Mouse (Mus musculus) frontal cortex, adult 2 months (tissue): ENCODE measurements around the gene Cx3cr1. TPM values are rescaled to one million over a fixed set of nuclear protein-coding genes. Genes with fewer than 3 reads are reported as not detected.
"Not testable (repeated sequence)": the region's sequence is repeated elsewhere in the genome, so short reads cannot be mapped to it uniquely, and the experiment has no call there.

Experiments
- DNase-seq, 2 experiments: peaks; one replicate each; pipeline ENCODE4 v3.0.0; 2022; ENCODE audit warnings: low spot score in 1 of 2; ENCODE audit errors: extremely low spot score in 1 of 2
- polyA plus RNA-seq: library from polyadenylated mRNA; depleted of rRNA; stranded (reverse); fragments of >200 nt; gene quantifications from 2 replicates; pipeline ENCODE4 v1.2.3, GENCODE M21; 2012

Gene Cx3cr1
- polyA plus RNA-seq, 1 experiment: 37.6 TPM

DNA sequence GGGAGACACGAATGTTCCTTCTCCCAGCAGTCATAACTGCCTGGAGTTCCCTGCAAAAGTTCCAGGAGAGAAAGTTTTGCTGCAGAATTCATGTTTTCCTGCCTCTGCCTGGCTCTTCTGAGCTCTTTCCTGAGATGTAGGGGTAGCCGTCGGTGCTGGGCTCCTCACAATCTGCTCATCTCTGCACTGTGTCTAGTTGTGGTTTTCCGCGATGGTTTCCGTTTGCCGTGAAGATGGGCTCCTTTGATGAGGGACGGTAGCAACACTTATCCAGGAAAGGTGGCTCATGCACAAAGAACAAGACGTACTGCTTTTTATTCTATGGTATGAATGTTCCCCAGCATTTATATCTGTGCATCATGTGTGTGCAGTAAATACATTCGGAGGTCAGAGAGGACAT lies 39.3 kb downstream of the Cx3cr1 start:
- no peak for DNase-seq

DNA sequence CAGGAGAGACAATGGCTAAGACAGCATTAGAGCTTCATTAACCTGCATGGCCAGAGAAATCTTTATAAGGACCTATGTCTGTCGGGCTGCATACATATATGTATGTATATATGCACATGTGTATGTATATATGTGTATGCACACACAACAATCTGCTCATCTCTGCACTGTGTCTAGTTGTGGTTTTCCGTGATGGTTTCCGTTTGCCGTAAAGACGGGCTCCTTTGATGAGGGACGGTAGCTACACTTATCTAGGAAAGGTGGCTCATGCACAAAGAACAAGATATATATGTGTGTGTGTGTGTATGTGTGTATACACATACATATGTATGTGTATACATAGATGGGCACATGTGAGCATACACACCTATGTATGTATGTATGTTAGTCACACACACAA lies 39.8 kb downstream of the Cx3cr1 start:
- no peak for DNase-seq

DNA sequence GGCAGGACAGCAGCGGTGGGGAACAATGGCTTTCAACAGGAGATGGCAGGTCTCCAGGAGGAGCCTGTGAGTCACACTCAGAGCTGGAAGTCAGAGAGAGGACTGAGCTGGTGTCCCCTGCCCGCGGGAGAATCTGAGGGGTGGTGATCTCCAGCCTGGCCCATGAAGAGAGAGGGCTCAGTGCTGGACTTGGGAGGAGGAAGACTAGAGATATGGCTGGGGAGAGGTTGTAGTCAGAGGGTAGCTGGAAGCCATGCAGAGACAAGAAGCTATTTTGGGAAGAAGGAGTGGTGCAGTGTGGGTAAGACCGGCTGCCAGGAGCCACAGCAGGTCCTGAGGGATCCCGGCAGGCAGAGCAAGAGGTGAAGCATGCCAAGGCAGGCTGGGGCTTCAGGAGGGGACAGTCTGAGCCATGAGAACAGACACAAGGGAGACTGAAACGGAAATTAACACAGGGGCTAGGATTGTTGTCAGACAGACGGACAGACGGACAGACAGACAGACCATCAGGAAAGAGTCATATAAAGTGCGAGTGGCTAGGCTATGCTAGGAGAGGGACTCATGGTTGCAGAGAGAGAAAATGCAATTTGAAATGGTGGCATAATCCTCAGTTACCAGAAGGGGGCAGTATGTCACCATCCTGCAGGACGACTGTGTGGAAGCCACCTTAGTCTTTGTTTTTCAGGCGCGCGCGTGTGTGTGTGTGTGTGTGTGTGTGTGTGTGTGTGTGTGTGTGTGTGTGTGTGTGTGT lies 42.1 kb downstream of the Cx3cr1 start:
- peak in 1 of 2 experiments; percentile 72 for DNase-seq

- DNase-seq: no peak
Measured at GRCm38 (mm10) chr9:120024625-120025024, 45.1 kb downstream of the Cx3cr1 start.

DNA sequence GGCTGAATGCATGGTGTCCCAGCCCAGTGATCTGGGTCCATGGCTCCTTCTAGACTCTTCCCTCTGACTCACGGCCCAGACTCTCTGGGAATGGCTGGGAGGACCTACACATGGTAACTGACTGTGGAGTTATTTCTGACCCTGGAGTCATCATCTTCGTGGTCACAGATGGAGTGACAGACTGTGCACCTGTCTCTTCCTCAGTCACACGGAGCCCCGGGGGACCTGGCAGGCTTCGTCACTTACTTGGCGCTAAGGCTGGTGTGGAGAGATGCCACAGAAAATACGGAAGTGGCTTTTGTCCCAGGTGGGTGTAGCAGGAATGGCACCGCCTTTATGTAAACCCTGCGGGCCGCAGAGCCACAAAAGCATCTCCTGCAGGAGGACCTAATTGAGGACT lies 45.5 kb downstream of the Cx3cr1 start:
- peak in 1 of 2 experiments; percentile 52 for DNase-seq

- no peak for DNase-seq
Measured at GRCm38 (mm10) chr9:120023086-120023811, 46.4 kb downstream of the Cx3cr1 start, which contains the start of gene Xirp1. Gene Xirp1, minus strand, starts transcription at chr9:120023598.

DNA sequence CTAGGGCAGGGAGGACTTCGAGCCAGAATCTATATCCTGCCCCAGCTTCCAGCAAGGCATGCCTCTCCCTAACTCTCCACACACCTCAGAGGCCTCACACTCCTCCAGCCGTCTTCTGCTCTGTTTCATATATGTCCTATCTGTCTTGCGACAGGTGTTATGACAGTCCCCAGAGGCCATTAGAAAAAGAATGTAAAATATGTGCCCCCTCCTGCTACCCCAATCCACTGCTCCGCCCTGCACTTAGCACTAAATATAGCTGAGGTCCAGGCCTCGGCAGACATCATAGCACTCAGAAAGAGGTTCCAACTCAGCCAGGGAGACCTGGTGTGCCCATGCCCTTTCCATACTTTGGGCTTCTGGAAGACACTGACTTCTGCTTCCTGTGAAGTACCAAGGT lies 48.5 kb downstream of the Cx3cr1 start:
- DNase-seq: no peak

- DNase-seq: peak; percentile 49 to 91
Measured at GRCm38 (mm10) chr9:120020285-120020890, 49.3 kb downstream of the Cx3cr1 start.

DNA sequence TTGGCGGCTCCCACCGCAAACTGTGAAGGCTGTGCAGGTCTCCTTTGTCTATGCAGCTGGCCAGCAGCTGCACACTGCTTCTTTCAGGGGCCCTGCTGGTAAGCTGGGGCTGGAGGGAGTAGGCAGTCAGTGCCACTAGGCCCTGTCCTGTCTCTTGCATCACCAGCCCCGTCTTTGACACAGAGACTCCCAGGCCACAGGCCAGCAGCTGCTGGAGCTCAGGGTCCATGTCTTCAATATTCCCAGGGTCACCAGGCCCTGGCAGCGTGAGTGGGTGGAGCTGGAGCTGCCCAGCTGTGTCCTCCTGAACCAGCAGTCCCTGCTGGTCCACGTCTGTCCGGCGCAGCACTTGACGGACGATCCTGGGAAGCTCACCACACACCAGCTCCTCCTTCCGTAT lies 52.7 kb downstream of the Cx3cr1 start:
- no peak for DNase-seq

GRCm38 (mm10) chr9:120014828-120015227 lies 54.9 kb downstream of the Cx3cr1 start:
- DNase-seq: no peak

GRCm38 (mm10) chr9:120013251-120013820 lies 56.3 kb downstream of the Cx3cr1 start:
- no peak for DNase-seq

DNA sequence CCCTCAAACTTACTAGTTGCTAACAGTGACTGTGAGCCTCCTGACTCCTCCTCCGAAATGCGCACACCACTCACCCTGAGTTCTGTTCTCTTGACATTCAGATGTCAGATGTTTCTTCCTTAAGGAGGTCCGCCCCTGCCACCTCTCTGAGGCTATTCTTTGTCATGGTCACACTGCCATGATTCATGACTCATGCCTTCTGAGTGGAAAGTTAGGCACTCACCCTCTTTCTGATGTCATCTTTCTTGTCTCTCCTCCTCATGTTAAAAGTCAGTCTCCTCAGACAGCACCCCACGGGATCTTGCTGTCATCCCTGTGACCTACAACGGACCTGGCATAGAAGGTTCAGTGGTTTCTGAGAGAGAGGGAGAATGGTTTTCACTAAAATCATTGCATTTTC lies 56.9 kb downstream of the Cx3cr1 start:
- peak; percentile 34 to 57 for DNase-seq

- DNase-seq: not testable (repeated sequence)
Measured at GRCm38 (mm10) chr9:120012161-120012560, 57.5 kb downstream of the Cx3cr1 start.

DNA sequence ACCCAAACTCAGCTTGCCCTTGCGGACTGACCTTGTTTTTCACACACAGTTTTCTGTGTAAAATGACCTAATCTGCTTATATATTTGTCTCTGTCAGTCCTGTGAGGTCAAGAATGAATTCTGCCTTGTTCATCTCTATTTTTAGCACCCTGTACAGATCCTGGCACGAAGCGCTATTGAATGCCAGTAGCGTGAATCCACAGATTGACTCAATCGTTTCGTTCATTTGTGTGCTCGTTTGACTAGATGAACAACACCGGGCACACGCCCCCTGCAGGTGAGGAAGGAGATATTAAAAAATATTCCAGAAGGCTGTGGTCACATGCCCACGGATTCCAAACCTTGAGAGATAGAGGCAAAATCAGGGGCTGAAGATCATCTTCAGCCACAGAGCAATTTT lies 58.1 kb downstream of the Cx3cr1 start:
- peak; percentile 63 to 80 for DNase-seq

- DNase-seq: peak; percentile 89 to 98
Measured at GRCm38 (mm10) chr9:120010781-120011511, 58.7 kb downstream of the Cx3cr1 start.

DNA sequence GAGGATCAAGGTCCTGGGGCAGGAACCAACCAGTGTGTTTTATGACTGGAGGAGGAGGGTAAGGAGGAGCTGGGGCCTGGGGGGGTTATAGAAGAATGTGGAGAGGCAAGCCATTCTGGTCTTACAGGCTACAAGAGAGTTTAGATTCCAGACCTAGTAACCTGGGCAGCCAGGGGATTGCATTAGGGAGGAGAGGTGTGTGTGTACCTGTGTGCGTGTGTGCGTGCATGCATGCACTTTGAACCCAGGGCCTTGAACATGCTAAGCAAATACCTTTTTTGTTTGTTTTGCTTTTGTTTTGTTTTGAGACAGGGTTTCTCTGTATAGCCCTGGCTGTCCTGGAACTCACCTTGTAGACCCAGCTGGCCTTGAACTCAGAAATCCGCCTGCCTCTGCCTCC lies 59.8 kb downstream of the Cx3cr1 start:
- DNase-seq: no peak

GRCm38 (mm10) chr9:120009226-120009841 lies 60.3 kb downstream of the Cx3cr1 start:
- no peak for DNase-seq

DNA sequence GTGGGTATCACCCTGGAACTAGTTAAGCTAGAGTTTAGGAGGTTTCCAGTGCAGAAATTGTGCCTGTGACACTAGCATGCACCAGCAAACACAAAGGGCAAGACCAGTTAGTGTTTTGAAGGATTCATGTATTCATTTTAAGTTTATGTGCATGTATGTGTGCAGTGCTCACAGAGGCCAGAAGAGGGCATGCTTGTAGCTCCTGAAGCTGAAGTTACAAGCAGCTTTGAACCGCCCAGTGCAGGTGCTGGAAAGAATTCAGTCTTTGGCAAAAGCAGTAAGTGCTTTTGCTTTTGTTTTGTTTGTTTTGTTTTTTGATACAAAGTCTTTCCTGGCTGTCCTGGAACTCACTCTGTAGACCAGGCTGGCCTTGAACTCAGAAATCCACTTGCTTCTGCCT lies 61.8 kb downstream of the Cx3cr1 start:
- DNase-seq: no peak

- no peak for DNase-seq
Measured at GRCm38 (mm10) chr9:120005936-120006335, 63.7 kb downstream of the Cx3cr1 start.

GRCm38 (mm10) chr9:120002893-120003292 lies 66.8 kb downstream of the Cx3cr1 start:
- DNase-seq: no peak
